Mouse (Mus musculus): ENCODE data around the gene Mtcl1. TPM values are rescaled to one million over a fixed set of nuclear protein-coding genes. Genes with fewer than 3 reads are reported as not detected.

Gene Mtcl1
- polyA plus RNA-seq, 1 experiment from 2014 or later = 4.1 TPM

DNA sequence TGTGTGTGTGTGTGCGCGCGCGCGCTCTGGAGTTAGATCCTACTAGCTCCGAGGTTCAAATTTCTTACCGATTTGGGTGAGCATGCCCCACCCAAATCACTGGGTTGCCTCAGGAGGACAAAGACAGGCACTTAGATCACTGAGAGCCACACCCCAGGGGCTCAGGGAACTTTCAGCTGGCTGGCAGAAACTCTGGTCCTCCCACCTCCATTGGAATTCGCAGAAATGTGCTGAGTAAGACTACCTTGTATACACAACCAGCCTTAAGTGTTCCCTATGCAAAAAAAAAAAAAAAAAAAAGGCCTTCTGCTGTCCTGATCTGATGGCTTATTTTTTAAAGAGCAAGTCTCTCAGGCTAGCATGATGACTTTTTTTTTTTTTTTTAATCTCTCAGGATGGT, 30.1 kb downstream of the Mtcl1 start:
- Histone ChIP-seq H3K4me3 (no peak overlapping the region), H3K9ac (no peak overlapping the region), H3K36me3 (no peaks in the 10 kb centered on the region), H3K4me2 (no peak overlapping the region), H3K4me1 (peaks cover 16% of the 10 kb centered on the region), H3K27me3 (no peaks in the 10 kb centered on the region), H3K27ac (no peak overlapping the region), H3K9me3 (no peaks in the 10 kb centered on the region)
- WGBS = 39% methylated on average over 8 of the region's 8 CpGs
- no peak for ATAC-seq (ENCODE audit: insufficient number of reproducible peaks, insufficient read depth, low FRiP score, low TSS enrichment, low read depth)

DNA sequence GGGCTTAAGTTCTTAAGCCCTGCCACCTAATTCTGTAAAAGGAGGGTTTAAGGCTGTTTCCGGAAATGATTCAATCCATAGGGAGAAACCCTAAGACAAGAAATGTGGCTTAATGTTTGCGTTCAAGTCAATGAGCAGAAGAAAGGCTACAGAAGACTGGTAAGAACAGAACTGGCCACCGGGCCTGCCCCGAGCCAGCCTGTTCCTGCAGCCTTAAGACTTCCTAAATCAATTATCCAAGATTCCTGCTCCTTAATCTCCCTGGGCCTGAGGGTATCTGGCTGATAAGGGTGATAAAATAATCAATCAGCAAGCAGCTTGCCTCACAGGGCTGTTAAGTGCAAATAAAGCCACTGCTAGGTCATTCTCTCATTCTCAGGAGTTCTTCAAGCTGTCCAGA, 31.8 kb downstream of the Mtcl1 start:
- Histone ChIP-seq H3K27ac (no peak overlapping the region), H3K27me3 (no peaks in the 10 kb centered on the region), H3K4me1 (peaks cover 18% of the 10 kb centered on the region), H3K4me2 (no peak overlapping the region), H3K9me3 (no peaks in the 10 kb centered on the region), H3K9ac (no peak overlapping the region), H3K4me3 (no peak overlapping the region), H3K36me3 (no peaks in the 10 kb centered on the region)
- WGBS = 47% methylated on average over 4 of the region's 4 CpGs
- no peak for ATAC-seq (ENCODE audit: insufficient number of reproducible peaks, insufficient read depth, low FRiP score, low TSS enrichment, low read depth)

DNA sequence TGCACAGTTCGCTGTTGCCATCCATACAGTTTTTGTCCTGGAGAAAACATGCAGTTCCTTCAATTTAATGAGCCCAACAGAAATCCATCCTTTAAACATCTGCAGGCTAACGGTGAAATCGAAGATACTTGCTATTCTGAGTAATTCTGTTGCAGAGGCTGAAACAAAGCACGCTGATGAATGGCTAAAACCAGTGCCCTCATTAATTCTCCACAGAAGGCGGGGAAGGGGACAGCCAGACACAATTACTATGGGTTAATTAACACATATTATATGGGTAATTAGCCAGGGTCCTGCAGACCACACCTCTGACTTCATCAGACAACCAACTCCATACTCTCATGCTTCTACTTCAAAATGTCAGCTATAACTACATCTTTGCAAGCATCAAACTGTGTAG, 32.2 kb downstream of the Mtcl1 start:
- no peak for ATAC-seq (ENCODE audit: insufficient number of reproducible peaks, insufficient read depth, low FRiP score, low TSS enrichment, low read depth)
- Histone ChIP-seq H3K4me1 (peaks cover 22% of the 10 kb centered on the region), H3K27me3 (no peaks in the 10 kb centered on the region), H3K9me3 (no peaks in the 10 kb centered on the region), H3K36me3 (no peaks in the 10 kb centered on the region), H3K9ac (no peak overlapping the region), H3K4me3 (no peak overlapping the region), H3K27ac (no peak overlapping the region), H3K4me2 (no peak overlapping the region)
- 71% methylated on average over 5 of the region's 5 CpGs for WGBS

DNA sequence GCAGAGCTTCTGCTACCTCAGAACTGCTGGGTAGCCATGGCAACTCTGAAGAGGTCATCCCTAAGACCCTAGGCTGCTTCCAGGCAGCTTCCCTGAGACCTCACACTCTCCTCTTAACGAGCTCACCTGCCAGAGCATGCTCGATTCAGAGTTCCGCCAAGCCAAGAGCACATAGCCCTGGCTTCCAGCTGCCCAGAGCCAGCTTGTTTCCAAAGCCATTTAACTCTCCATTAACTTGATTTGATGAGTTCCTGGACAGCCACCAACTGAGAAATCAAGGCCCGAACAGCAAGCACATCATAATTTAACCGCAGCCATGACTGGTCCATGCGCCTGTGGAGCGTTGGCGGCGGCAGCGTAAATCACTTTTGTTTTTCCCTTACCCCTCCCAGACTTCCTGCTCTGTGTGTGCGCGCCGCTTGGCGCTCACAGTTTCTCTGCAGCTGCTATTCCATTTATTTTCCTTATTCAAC, 32.7 kb downstream of the Mtcl1 start:
- Histone ChIP-seq H3K4me1 (peaks cover 27% of the 10 kb centered on the region), H3K4me3 (no peak overlapping the region), H3K9ac (no peak overlapping the region), H3K27me3 (no peaks in the 10 kb centered on the region), H3K9me3 (no peaks in the 10 kb centered on the region), H3K4me2 (0 out of 2 replicates have a peak overlapping the region, but pooled peaks have one; percentile 22), H3K36me3 (no peaks in the 10 kb centered on the region), H3K27ac (no peak overlapping the region)
- ATAC-seq (ENCODE audit: insufficient number of reproducible peaks, insufficient read depth, low FRiP score, low TSS enrichment, low read depth) = no peak
- WGBS = 73% methylated on average over 14 of the region's 14 CpGs

DNA sequence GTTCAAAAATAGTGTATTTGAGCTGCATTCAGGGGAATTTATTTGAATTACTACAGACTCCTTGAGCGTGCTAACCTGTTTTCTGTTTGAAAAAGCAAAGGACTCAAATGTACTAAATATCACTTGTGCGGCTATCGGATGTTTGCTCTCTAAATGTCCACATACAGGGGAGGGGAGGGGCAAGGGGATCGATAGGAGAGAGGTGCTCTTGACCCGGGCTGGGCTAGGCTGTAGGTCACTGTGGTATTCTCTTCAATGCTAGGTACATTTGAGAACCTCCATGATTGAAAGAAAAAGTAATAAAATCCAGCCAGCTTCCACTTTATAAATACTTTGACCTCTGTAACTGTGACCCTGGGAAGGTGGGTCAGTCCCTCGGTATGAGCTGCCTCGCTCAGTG, 33.1 kb downstream of the Mtcl1 start:
- 0 out of 2 replicates have a peak overlapping the region, but pooled peaks have one; percentile 22 for H3K4me2 ChIP-seq
- 58% methylated on average over 7 of the region's 7 CpGs for whole genome bisulfite sequencing
- ATAC-seq (ENCODE audit: insufficient number of reproducible peaks, insufficient read depth, low FRiP score, low TSS enrichment, low read depth) = no peak
- peaks cover 27% of the 10 kb centered on the region for H3K4me1 ChIP-seq
- H3K4me3 ChIP-seq = no peak overlapping the region
- no peaks in the 10 kb centered on the region for H3K27me3 ChIP-seq
- H3K9ac ChIP-seq = no peak overlapping the region
- no peak overlapping the region for H3K27ac ChIP-seq
- no peaks in the 10 kb centered on the region for H3K36me3 ChIP-seq
- H3K9me3 ChIP-seq = no peaks in the 10 kb centered on the region

DNA sequence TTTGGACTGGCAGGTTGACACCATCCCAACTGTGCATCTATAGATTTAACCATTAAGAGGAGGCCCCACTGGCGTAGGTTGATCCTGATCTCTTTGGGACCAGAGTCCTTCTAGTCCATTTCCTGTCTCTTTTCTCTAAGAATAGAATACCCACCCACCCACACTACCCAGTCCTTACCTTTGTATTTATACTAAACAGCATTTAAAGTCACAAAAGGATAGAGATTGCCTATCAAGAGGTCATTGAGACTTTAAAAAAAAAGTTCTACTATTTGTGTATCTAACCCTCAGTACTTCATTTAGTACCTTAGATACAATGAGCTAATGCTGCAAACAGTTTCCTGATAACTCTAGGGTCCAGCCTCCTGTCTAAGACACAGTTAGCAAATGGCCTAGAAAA, 35.2 kb downstream of the Mtcl1 start:
- H3K4me2 ChIP-seq = no peak overlapping the region
- no peak overlapping the region for H3K9ac ChIP-seq
- no peaks in the 10 kb centered on the region for H3K9me3 ChIP-seq
- no peaks in the 10 kb centered on the region for H3K27me3 ChIP-seq
- H3K27ac ChIP-seq = no peak overlapping the region
- no peak for ATAC-seq (ENCODE audit: insufficient number of reproducible peaks, insufficient read depth, low FRiP score, low TSS enrichment, low read depth)
- peaks cover 24% of the 10 kb centered on the region for H3K4me1 ChIP-seq
- no peaks in the 10 kb centered on the region for H3K36me3 ChIP-seq
- H3K4me3 ChIP-seq = no peak overlapping the region
- 87% methylated on average over 1 of the region's 1 CpGs for WGBS

DNA sequence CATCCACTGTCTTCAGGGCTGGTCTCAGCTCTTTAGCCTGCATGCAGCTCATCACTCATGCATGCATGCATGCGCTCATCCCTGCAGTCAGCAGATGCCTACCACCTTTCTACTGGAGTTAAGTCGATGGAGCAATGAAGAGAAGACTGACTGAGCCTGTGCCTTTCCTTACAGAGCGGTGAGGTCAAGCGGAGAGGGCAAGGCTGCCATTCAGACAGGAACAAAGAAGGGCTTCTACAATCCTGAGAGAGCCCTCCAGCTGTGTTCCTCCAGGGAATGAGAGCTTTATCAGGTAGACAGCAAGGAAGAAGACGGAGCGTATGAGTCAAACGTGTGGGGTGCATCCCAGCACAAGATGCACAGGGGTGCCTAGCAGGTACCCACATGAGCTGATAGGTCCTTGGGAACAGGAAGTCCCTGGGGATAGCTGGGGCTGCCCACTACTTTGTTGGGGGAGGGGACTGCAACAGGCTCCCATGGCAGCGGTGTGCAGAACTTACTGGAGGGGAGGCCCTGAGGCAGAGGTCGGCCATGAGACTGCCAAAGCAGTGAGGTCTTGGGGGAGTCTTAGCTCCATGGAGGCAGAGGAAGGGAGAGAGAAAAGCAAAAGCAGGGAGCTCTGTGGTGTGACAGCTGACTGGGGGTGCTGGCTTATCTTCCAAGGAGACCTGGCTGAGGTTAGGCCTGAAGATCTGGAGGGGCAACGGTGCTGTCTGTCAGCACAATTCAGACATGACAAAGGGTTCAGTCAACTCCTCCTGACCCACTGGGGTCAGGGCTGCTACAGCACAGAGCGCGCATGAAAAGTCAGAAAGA, 37.2 kb downstream of the Mtcl1 start:
- H3K27ac ChIP-seq = no peak overlapping the region
- no peaks in the 10 kb centered on the region for H3K27me3 ChIP-seq
- 38% methylated on average over 12 of the region's 12 CpGs for WGBS
- H3K4me2 ChIP-seq = no peak overlapping the region
- no peaks in the 10 kb centered on the region for H3K9me3 ChIP-seq
- H3K36me3 ChIP-seq = no peaks in the 10 kb centered on the region
- no peak for ATAC-seq (ENCODE audit: insufficient number of reproducible peaks, insufficient read depth, low FRiP score, low TSS enrichment, low read depth)
- no peak overlapping the region for H3K9ac ChIP-seq
- peaks cover 17% of the 10 kb centered on the region for H3K4me1 ChIP-seq
- no peak overlapping the region for H3K4me3 ChIP-seq

DNA sequence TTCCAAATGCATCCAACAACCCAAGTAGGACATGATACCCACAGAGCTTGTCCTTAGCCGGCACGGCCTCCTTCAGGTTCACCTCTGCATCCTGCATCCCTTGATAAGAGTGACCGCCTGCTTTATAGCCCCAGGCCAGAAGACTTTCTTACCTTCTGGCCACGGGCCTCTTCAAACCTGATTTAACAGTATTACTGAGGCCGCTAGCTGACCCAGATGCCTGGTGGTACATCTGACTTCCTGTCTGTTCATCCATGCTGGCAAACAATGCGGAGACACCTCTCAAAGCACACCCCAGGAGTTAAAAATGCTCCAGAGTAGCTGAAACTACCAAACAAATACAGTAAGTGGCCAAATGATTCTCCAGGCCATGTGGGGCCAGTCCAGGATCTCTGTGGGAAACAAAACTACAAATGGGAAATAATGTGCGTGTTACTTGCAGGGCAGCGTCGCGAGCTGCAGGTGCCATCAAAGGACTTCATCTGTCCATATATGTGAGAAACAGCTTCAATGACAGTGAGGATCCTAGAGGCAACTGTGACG, 38.6 kb downstream of the Mtcl1 start:
- 88% methylated on average over 11 of the region's 11 CpGs for WGBS
- Histone ChIP-seq H3K4me2 (no peak overlapping the region), H3K9ac (no peak overlapping the region), H3K27me3 (no peaks in the 10 kb centered on the region), H3K36me3 (no peaks in the 10 kb centered on the region), H3K4me3 (no peak overlapping the region), H3K4me1 (peaks cover 17% of the 10 kb centered on the region), H3K9me3 (no peaks in the 10 kb centered on the region), H3K27ac (no peak overlapping the region)
- ATAC-seq (ENCODE audit: insufficient number of reproducible peaks, insufficient read depth, low FRiP score, low TSS enrichment, low read depth) = no peak

DNA sequence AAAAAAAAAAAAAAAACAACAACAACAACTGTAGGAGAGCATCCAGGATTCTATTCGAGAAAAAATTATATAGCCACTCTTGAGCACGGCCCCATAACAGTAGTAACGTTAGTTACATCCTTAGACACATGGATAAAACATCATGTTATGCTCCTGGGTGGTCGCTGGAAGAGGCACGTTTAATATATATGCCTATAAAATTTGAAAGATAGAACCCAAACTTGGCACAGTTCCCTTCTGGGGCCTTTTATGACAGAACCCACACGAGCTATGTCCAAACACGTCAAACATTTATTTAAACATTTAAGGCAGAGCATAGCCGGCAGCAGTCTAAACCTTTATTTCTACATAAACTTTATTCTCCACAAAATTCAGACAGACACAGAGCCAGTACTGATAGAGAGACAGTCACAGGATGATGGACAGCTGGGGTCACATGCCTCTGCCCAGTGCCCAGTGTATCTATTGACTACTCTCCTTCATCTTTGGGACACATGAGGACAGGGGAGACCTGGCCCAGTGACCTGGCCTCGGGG, 40.4 kb downstream of the Mtcl1 start:
- no peak overlapping the region for H3K27ac ChIP-seq
- WGBS = 62% methylated on average over 9 of the region's 9 CpGs
- no peak overlapping the region for H3K4me3 ChIP-seq
- no peak overlapping the region for H3K4me2 ChIP-seq
- no peak for ATAC-seq (ENCODE audit: insufficient number of reproducible peaks, insufficient read depth, low FRiP score, low TSS enrichment, low read depth)
- H3K27me3 ChIP-seq = no peaks in the 10 kb centered on the region
- no peak overlapping the region for H3K9ac ChIP-seq
- H3K36me3 ChIP-seq = no peaks in the 10 kb centered on the region
- no peaks in the 10 kb centered on the region for H3K9me3 ChIP-seq
- H3K4me1 ChIP-seq = peaks cover 31% of the 10 kb centered on the region

DNA sequence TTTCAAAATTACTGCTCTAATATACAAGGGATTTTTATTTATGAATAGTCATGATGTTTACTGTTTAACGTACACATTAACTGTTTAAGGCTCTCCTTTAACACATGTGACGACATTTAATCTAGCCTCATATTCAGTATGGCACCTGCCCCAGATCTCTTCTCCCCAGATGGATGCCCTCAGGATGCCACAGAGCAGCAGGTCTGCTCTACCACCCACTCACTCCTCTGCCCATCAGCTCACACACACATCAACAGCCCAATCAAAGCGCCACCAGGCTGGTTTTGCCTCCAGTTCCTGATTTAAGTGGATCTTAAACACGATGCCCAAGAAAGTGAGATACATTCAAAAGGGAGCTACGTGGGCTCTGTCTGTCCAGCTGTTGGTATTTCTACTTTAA, 41.1 kb downstream of the Mtcl1 start:
- Histone ChIP-seq H3K4me3 (no peak overlapping the region), H3K36me3 (no peaks in the 10 kb centered on the region), H3K4me1 (peaks cover 31% of the 10 kb centered on the region), H3K4me2 (no peak overlapping the region), H3K9me3 (no peaks in the 10 kb centered on the region), H3K27me3 (no peaks in the 10 kb centered on the region), H3K27ac (no peak overlapping the region), H3K9ac (no peak overlapping the region)
- no peak for ATAC-seq (ENCODE audit: insufficient number of reproducible peaks, insufficient read depth, low FRiP score, low TSS enrichment, low read depth)
- WGBS = 90% methylated on average over 5 of the region's 5 CpGs

DNA sequence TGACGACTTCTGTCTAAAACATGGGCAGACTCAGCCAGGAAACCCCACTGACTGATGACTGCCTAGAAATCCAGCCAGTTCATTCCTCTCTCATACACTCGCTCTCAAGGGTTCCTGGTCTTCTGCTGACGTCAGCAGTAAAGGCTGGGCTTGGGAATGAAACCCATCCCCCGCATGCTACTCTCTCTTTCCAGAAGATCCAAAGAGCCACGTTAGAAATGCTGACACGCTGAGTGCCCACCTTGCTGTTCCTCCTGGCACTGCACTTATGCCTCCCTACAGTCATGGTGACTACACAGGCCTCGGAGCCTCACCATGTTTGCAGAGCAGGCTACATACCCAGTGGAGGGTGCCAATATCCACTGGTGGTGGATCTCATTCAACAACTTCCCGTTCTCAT, 41.7 kb downstream of the Mtcl1 start:
- Histone ChIP-seq H3K27ac (no peak overlapping the region), H3K4me3 (no peak overlapping the region), H3K9me3 (no peaks in the 10 kb centered on the region), H3K36me3 (no peaks in the 10 kb centered on the region), H3K4me2 (no peak overlapping the region), H3K9ac (no peak overlapping the region), H3K4me1 (peaks cover 34% of the 10 kb centered on the region), H3K27me3 (no peaks in the 10 kb centered on the region)
- WGBS = 64% methylated on average over 8 of the region's 8 CpGs
- ATAC-seq (ENCODE audit: insufficient number of reproducible peaks, insufficient read depth, low FRiP score, low TSS enrichment, low read depth) = no peak

DNA sequence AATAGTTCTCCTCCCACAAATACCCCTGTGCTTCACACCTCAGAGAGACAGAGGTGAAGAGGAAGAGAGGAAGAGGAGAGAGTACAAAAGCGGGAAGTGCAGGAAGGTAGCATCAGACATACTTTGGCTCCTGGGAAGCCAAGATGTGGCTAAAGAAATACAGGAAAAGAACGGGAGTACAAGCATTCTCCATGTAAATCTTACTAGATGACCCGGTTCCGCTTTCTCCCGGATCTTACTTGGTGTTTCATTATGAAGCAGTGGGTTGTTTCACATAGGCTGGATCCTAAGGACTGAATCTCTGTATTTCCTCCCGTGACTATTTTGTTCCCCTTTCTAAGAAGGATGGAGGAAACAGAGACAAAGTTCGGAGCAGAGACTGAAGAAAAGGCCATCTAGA, 43.9 kb downstream of the Mtcl1 start:
- Histone ChIP-seq H3K27ac (no peak overlapping the region), H3K4me3 (no peak overlapping the region), H3K9ac (peak overlapping the region; percentile 21; the same call in 1 of the 2 replicates), H3K4me2 (peak overlapping the region; percentile 37), H3K9me3 (no peaks in the 10 kb centered on the region), H3K4me1 (peaks cover 27% of the 10 kb centered on the region), H3K27me3 (no peaks in the 10 kb centered on the region), H3K36me3 (no peaks in the 10 kb centered on the region)
- no peak for ATAC-seq (ENCODE audit: insufficient number of reproducible peaks, insufficient read depth, low FRiP score, low TSS enrichment, low read depth)
- WGBS = 57% methylated on average over 7 of the region's 7 CpGs
